Mouse (Mus musculus): ENCODE measurements around the gene Psmc5. TPM values are rescaled to one million over a fixed set of nuclear protein-coding genes. Genes with fewer than 3 reads are reported as not detected.

The Psmc5 gene
- polyA plus RNA-seq, 1 experiment: 19.4 TPM

GRCm38 (mm10) chr11:106286206-106286605 is 30.3 kb downstream of the Psmc5 start:
- TF ChIP-seq CTCF (IDR thresholded peaks at IDR 0.05; ENCODE audit: extremely low read depth, insufficient read length, insufficient replicate concordance, low read depth, low read length) (no peak), POLR2A (IDR thresholded peaks at IDR 0.05; ENCODE audit: low read depth, low read length) (no peak)
- H3K4me3 ChIP-seq (ENCODE audit: low read depth, low read length): no peak overlapping the region
- H3K27ac ChIP-seq (ENCODE audit: insufficient read depth, low read depth, low read length): no peak overlapping the region
- H3K27me3 ChIP-seq (ENCODE audit: control insufficient read depth, insufficient read depth, low read length): no peaks in the 10 kb centered on the region
- 77% methylated on average over 7 of the region's 7 CpGs for WGBS
- H3K4me1 ChIP-seq (ENCODE audit: control insufficient read depth, insufficient read depth, insufficient read length, low read length): no peaks in the 10 kb centered on the region
- no peaks in the 10 kb centered on the region for H3K36me3 ChIP-seq (ENCODE audit: control insufficient read depth, insufficient read depth, low read length)

- H3K4me1 ChIP-seq (ENCODE audit: control insufficient read depth, insufficient read depth, insufficient read length, low read length): no peaks in the 10 kb centered on the region
- 74% methylated on average over 11 of the region's 11 CpGs for whole genome bisulfite sequencing
- no peak overlapping the region for H3K27ac ChIP-seq (ENCODE audit: insufficient read depth, low read depth, low read length)
- H3K36me3 ChIP-seq (ENCODE audit: control insufficient read depth, insufficient read depth, low read length): no peaks in the 10 kb centered on the region
- TF ChIP-seq CTCF (IDR thresholded peaks at IDR 0.05; ENCODE audit: extremely low read depth, insufficient read length, insufficient replicate concordance, low read depth, low read length) (no peak), POLR2A (IDR thresholded peaks at IDR 0.05; ENCODE audit: low read depth, low read length) (no peak)
- H3K4me3 ChIP-seq (ENCODE audit: low read depth, low read length): no peak overlapping the region
- no peaks in the 10 kb centered on the region for H3K27me3 ChIP-seq (ENCODE audit: control insufficient read depth, insufficient read depth, low read length)
Observed at GRCm38 (mm10) chr11:106286987-106287386, 31.0 kb downstream of the Psmc5 start.

- H3K27me3 ChIP-seq (ENCODE audit: control insufficient read depth, insufficient read depth, low read length): no peaks in the 10 kb centered on the region
- no peak overlapping the region for H3K4me3 ChIP-seq (ENCODE audit: low read depth, low read length)
- no peaks in the 10 kb centered on the region for H3K36me3 ChIP-seq (ENCODE audit: control insufficient read depth, insufficient read depth, low read length)
- TF ChIP-seq POLR2A (IDR thresholded peaks at IDR 0.05; ENCODE audit: low read depth, low read length): no peak
- TF ChIP-seq CTCF (IDR thresholded peaks at IDR 0.05; ENCODE audit: extremely low read depth, insufficient read length, insufficient replicate concordance, low read depth, low read length): peak; percentile 16; the same call in 1 of the 2 replicates
- 26% methylated on average over 8 of the region's 8 CpGs for WGBS
- no peak overlapping the region for H3K27ac ChIP-seq (ENCODE audit: insufficient read depth, low read depth, low read length)
- H3K4me1 ChIP-seq (ENCODE audit: control insufficient read depth, insufficient read depth, insufficient read length, low read length): no peaks in the 10 kb centered on the region
Observed at GRCm38 (mm10) chr11:106289369-106289768, 33.4 kb downstream of the Psmc5 start.

- no peaks in the 10 kb centered on the region for H3K27me3 ChIP-seq (ENCODE audit: control insufficient read depth, insufficient read depth, low read length)
- no peak overlapping the region for H3K27ac ChIP-seq (ENCODE audit: insufficient read depth, low read depth, low read length)
- TF ChIP-seq CTCF (IDR thresholded peaks at IDR 0.05; ENCODE audit: extremely low read depth, insufficient read length, insufficient replicate concordance, low read depth, low read length): no peak
- no peak for TF ChIP-seq POLR2A (IDR thresholded peaks at IDR 0.05; ENCODE audit: low read depth, low read length)
- H3K36me3 ChIP-seq (ENCODE audit: control insufficient read depth, insufficient read depth, low read length): no peaks in the 10 kb centered on the region
- no peaks in the 10 kb centered on the region for H3K4me1 ChIP-seq (ENCODE audit: control insufficient read depth, insufficient read depth, insufficient read length, low read length)
- no peak overlapping the region for H3K4me3 ChIP-seq (ENCODE audit: low read depth, low read length)
- 86% methylated on average over 5 of the region's 5 CpGs for WGBS
Observed at GRCm38 (mm10) chr11:106290376-106290775, 34.4 kb downstream of the Psmc5 start.

GRCm38 (mm10) chr11:106291861-106292260 is 35.9 kb downstream of the Psmc5 start:
- H3K27ac ChIP-seq (ENCODE audit: insufficient read depth, low read depth, low read length): no peak overlapping the region
- H3K36me3 ChIP-seq (ENCODE audit: control insufficient read depth, insufficient read depth, low read length): no peaks in the 10 kb centered on the region
- no peak for TF ChIP-seq POLR2A (IDR thresholded peaks at IDR 0.05; ENCODE audit: low read depth, low read length)
- TF ChIP-seq CTCF (IDR thresholded peaks at IDR 0.05; ENCODE audit: extremely low read depth, insufficient read length, insufficient replicate concordance, low read depth, low read length): no peak
- no peaks in the 10 kb centered on the region for H3K4me1 ChIP-seq (ENCODE audit: control insufficient read depth, insufficient read depth, insufficient read length, low read length)
- no peak overlapping the region for H3K4me3 ChIP-seq (ENCODE audit: low read depth, low read length)
- WGBS: 70% methylated on average over 2 of the region's 2 CpGs
- H3K27me3 ChIP-seq (ENCODE audit: control insufficient read depth, insufficient read depth, low read length): no peaks in the 10 kb centered on the region

GRCm38 (mm10) chr11:106301765-106302164 is 45.8 kb downstream of the Psmc5 start, which contains the start of gene Gh:
Gene Gh, minus strand, starts transcription at chr11:106301865.
- 80% methylated on average over 9 of the region's 9 CpGs for WGBS
- Histone ChIP-seq H3K4me1 (ENCODE audit: control insufficient read depth, insufficient read depth, insufficient read length, low read length) (no peaks in the 10 kb centered on the region; the same call in 1 of the 2 replicates), H3K27me3 (ENCODE audit: control insufficient read depth, insufficient read depth, low read length) (no peaks in the 10 kb centered on the region), H3K4me3 (ENCODE audit: low read depth, low read length) (no peak within 1 kb of the TSS), H3K36me3 (ENCODE audit: control insufficient read depth, insufficient read depth, low read length) (no peaks in the 10 kb centered on the region), H3K27ac (ENCODE audit: insufficient read depth, low read depth, low read length) (no peak within 1 kb of the TSS)
- TF ChIP-seq POLR2A (IDR thresholded peaks at IDR 0.05; ENCODE audit: low read depth, low read length): no peak
- no peak for TF ChIP-seq CTCF (IDR thresholded peaks at IDR 0.05; ENCODE audit: extremely low read depth, insufficient read length, insufficient replicate concordance, low read depth, low read length)

- no peak overlapping the region for H3K27ac ChIP-seq (ENCODE audit: insufficient read depth, low read depth, low read length)
- WGBS: 2% methylated on average over 2 of the region's 2 CpGs
- H3K36me3 ChIP-seq (ENCODE audit: control insufficient read depth, insufficient read depth, low read length): no peaks in the 10 kb centered on the region
Observed at GRCm38 (mm10) chr11:106302634-106303033, 46.7 kb downstream of the Psmc5 start.

More at GRCm38 (mm10) chr11:106302634-106303033, 46.7 kb downstream of the Psmc5 start:
- TF ChIP-seq CTCF (IDR thresholded peaks at IDR 0.05; ENCODE audit: extremely low read depth, insufficient read length, insufficient replicate concordance, low read depth, low read length) (peak; percentile 77; the same call in 1 of the 2 replicates), POLR2A (IDR thresholded peaks at IDR 0.05; ENCODE audit: low read depth, low read length) (no peak)
- Histone ChIP-seq H3K4me1 (ENCODE audit: control insufficient read depth, insufficient read depth, insufficient read length, low read length) (no peaks in the 10 kb centered on the region; the same call in 1 of the 2 replicates), H3K4me3 (ENCODE audit: low read depth, low read length) (no peak overlapping the region), H3K27me3 (ENCODE audit: control insufficient read depth, insufficient read depth, low read length) (no peaks in the 10 kb centered on the region)
